In the genomic region with DNA sequence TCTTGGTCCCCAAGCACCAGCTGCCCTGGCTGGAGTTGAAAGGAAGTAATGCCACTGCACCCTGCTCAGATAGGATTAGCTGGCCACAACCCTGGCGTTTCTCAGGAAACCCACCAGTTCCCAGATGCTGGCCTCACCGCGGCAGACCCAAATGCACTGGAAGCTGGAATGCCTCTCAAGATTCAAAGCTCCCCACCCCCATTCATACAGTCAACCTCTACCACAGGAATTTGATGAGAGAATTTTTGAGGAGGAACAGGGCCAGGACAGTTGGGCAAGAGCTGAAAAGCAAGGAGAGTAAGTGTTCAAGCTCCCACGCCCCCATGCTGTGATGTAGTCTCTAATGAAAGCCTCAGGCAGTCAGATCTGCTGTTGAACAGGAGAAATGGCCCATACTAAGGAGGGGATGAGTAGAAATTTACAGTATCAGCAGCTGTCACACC, we compare ENCODE assay signal across 9 mouse cellular contexts. TPM values are rescaled to one million over a fixed set of nuclear protein-coding genes. Genes with fewer than 3 reads are reported as not detected.
A peak's percentile ranks its signal among the peaks of the same experiment; 100 is the strongest.
DNase-seq lines count a peak whose midpoint lies in the region; ATAC-seq and TF ChIP-seq lines count a peak whose summit lies in the region.
"Had no signal": no experiment of that assay in that cellular context is flagged by ENCODE, and none has a peak within 500 bp of the region (broad histone marks: within the 10 kb centered on the region; RNA-seq: fewer than 3 reads in every experiment).

No protein-coding gene starts in this region.

- no peak overlapping the region for H3K9ac ChIP-seq in kidney, embryonic 15.5 days
- no peak overlapping the region for H3K9ac ChIP-seq in kidney, embryonic 16.5 days (replicated peaks; ENCODE audit: low read length)
- peak overlapping the region; percentile 63; the same call in 1 of the 2 replicates for H3K9ac ChIP-seq in hindbrain, embryonic 14.5 days
- no peak overlapping the region for H3K9ac ChIP-seq in midbrain, embryonic 13.5 days (replicated peaks)
- H3K9ac ChIP-seq: liver, embryonic 14.5 days had no signal

- H3K4me3 ChIP-seq in kidney, embryonic 15.5 days (replicated peaks) = no peak overlapping the region
- no peak overlapping the region for H3K4me3 ChIP-seq in kidney, embryonic 16.5 days (ENCODE audit: low read length)
- H3K4me3 ChIP-seq in hindbrain, embryonic 14.5 days (replicated peaks; ENCODE audit: low read length) = no peak overlapping the region
- H3K4me3 ChIP-seq in midbrain, embryonic 13.5 days (replicated peaks) = no peak overlapping the region

- H3K27me3 ChIP-seq in kidney, embryonic 15.5 days = peaks cover 10% of the 10 kb centered on the region
- H3K27me3 ChIP-seq in kidney, embryonic 16.5 days (ENCODE audit: insufficient read depth, low read length) = no peaks in the 10 kb centered on the region
- H3K27me3 ChIP-seq in hindbrain, embryonic 14.5 days (ENCODE audit: control insufficient read depth, insufficient read depth, low read length) = no peaks in the 10 kb centered on the region
- H3K27me3 ChIP-seq in midbrain, embryonic 13.5 days = no peaks in the 10 kb centered on the region

- no peak overlapping the region for H3K27ac ChIP-seq in kidney, embryonic 15.5 days
- no peak overlapping the region for H3K27ac ChIP-seq in kidney, embryonic 16.5 days (ENCODE audit: low read length)
- H3K27ac ChIP-seq in hindbrain, embryonic 14.5 days = no peak overlapping the region
- H3K27ac ChIP-seq in midbrain, embryonic 13.5 days = no peak overlapping the region
- H3K27ac ChIP-seq: liver, embryonic 14.5 days had no signal

- peaks cover 12% of the 10 kb centered on the region for H3K4me1 ChIP-seq in kidney, embryonic 15.5 days
- peaks cover 6% of the 10 kb centered on the region; the same call in 1 of the 2 replicates for H3K4me1 ChIP-seq in kidney, embryonic 16.5 days (ENCODE audit: insufficient read depth, low read length)
- H3K4me1 ChIP-seq in hindbrain, embryonic 14.5 days (replicated peaks; ENCODE audit: control insufficient read depth, insufficient read depth, low read length) = peaks cover 12% of the 10 kb centered on the region
- H3K4me1 ChIP-seq in midbrain, embryonic 13.5 days (replicated peaks) = peaks cover 16% of the 10 kb centered on the region

- H3K4me2 ChIP-seq in kidney, embryonic 15.5 days = 0 out of 2 replicates have a peak overlapping the region, but pooled peaks have one; percentile 72
- no peak overlapping the region for H3K4me2 ChIP-seq in kidney, embryonic 16.5 days (replicated peaks; ENCODE audit: low read depth, low read length)
- H3K4me2 ChIP-seq in hindbrain, embryonic 14.5 days (replicated peaks) = peak overlapping the region; percentile 57; the same call in 1 of the 2 replicates
- peak overlapping the region; percentile 52; the same call in 1 of the 2 replicates for H3K4me2 ChIP-seq in midbrain, embryonic 13.5 days (replicated peaks)

- TF ChIP-seq POLR2A in brain, embryonic 14.5 days (IDR thresholded peaks at IDR 0.05; ENCODE audit: borderline replicate concordance, extremely low read depth, insufficient read depth, insufficient read length, poor library complexity, severe bottlenecking) = no peak

- 33% methylated on average over 4 of the region's 4 CpGs for WGBS in kidney, embryonic 15.5 days
- 35% methylated on average over 4 of the region's 4 CpGs for WGBS in kidney, embryonic 16.5 days
- 31% methylated on average over 4 of the region's 4 CpGs for WGBS in hindbrain, embryonic 14.5 days
- 25% methylated on average over 4 of the region's 4 CpGs for WGBS in midbrain, embryonic 13.5 days

- no peaks in the 10 kb centered on the region for H3K9me3 ChIP-seq in kidney, embryonic 15.5 days (replicated peaks)
- no peaks in the 10 kb centered on the region for H3K9me3 ChIP-seq in kidney, embryonic 16.5 days (ENCODE audit: low read length)
- H3K9me3 ChIP-seq in hindbrain, embryonic 14.5 days (ENCODE audit: control insufficient read depth, low read length) = no peaks in the 10 kb centered on the region
- H3K9me3 ChIP-seq in midbrain, embryonic 13.5 days = no peaks in the 10 kb centered on the region

- ATAC-seq in kidney, embryonic 15.5 days (replicated peaks; ENCODE audit: low FRiP score) = no peak
- no peak for ATAC-seq in kidney, embryonic 16.5 days (ENCODE audit: low FRiP score, low TSS enrichment)
- no peak for ATAC-seq in hindbrain, embryonic 14.5 days (ENCODE audit: low FRiP score)
- ATAC-seq in midbrain, embryonic 13.5 days = no peak

- DNase-seq in brain, embryonic 14.5 days (ENCODE audit: low read depth) = peak; percentile 44
- no peak for DNase-seq in hindbrain, embryonic 14.5 days (ENCODE audit: low spot score)
- no peak for DNase-seq in adrenal gland, postnatal 4 days (ENCODE audit: low spot score in 2 of 2)
- DNase-seq in kidney, adult 8-10 months = no peak
- no peak for DNase-seq in thymus, postnatal 36 days

- TF ChIP-seq CTCF in brain, embryonic 14.5 days (IDR thresholded peaks at IDR 0.05; ENCODE audit: borderline replicate concordance, extremely low read depth, insufficient read depth, insufficient read length) = no peak

- no peaks in the 10 kb centered on the region for H3K36me3 ChIP-seq in kidney, embryonic 15.5 days
- no peaks in the 10 kb centered on the region for H3K36me3 ChIP-seq in kidney, embryonic 16.5 days (ENCODE audit: insufficient read depth, low read length)
- H3K36me3 ChIP-seq in hindbrain, embryonic 14.5 days (replicated peaks; ENCODE audit: control insufficient read depth, insufficient read depth) = no peaks in the 10 kb centered on the region
- no peaks in the 10 kb centered on the region for H3K36me3 ChIP-seq in midbrain, embryonic 13.5 days

RNA-seq across cellular contexts. Expression of a gene that starts 9.8 kb away (rescaled TPM):
- 174 and 181 TPM in 2 replicates for polyA plus RNA-seq in kidney, embryonic 15.5 days (2015; fragmentation: Nextera tagmentation; extraction: Ambion mirVana)
- polyA plus RNA-seq in kidney, embryonic 16.5 days (2015; fragmentation: Nextera tagmentation; extraction: Ambion mirVana) = 192 and 196 TPM in 2 replicates
- 118 and 126 TPM in 2 replicates for polyA plus RNA-seq in brain, embryonic 14.5 days (2012; rRNA removed)
- 139 and 147 TPM in 2 replicates for polyA plus RNA-seq in hindbrain, embryonic 14.5 days (2014; fragmentation: Nextera tagmentation; extraction: Ambion mirVana)
- polyA plus RNA-seq in midbrain, embryonic 13.5 days (2015; fragmentation: Nextera tagmentation; extraction: Ambion mirVana) = 136 and 141 TPM in 2 replicates
- 100 to 1,000 TPM; 129 TPM for total RNA-seq in adrenal gland, postnatal 4 days (2021)

RNA-seq across cellular contexts. Expression of a gene that starts 37.9 kb away (rescaled TPM):
- not detected in 2 replicates for polyA plus RNA-seq in kidney, embryonic 15.5 days (2015; fragmentation: Nextera tagmentation; extraction: Ambion mirVana)
- polyA plus RNA-seq in kidney, embryonic 16.5 days (2015; fragmentation: Nextera tagmentation; extraction: Ambion mirVana) = not detected in 2 replicates
- polyA plus RNA-seq in brain, embryonic 14.5 days (2012; rRNA removed) = 0.09 and 0.19 TPM in 2 replicates
- polyA plus RNA-seq in hindbrain, embryonic 14.5 days (2014; fragmentation: Nextera tagmentation; extraction: Ambion mirVana) = 0.09 and 0.15 TPM in 2 replicates
- not detected in 2 replicates for polyA plus RNA-seq in midbrain, embryonic 13.5 days (2015; fragmentation: Nextera tagmentation; extraction: Ambion mirVana)
- total RNA-seq in adrenal gland, postnatal 4 days (2021) = under 1 TPM in 1 of 2 experiments, not detected in 1; 0.14 TPM
- polyA plus RNA-seq: liver, embryonic 14.5 days had no signal

RNA-seq across cellular contexts. Expression of a gene that starts 38.0 kb away (rescaled TPM):
- polyA plus RNA-seq in kidney, embryonic 15.5 days (2015; fragmentation: Nextera tagmentation; extraction: Ambion mirVana) = 0.37 and 0.77 TPM in 2 replicates
- polyA plus RNA-seq in kidney, embryonic 16.5 days (2015; fragmentation: Nextera tagmentation; extraction: Ambion mirVana) = 0.21 and 0.34 TPM in 2 replicates
- 5.7 and 7.6 TPM in 2 replicates for polyA plus RNA-seq in brain, embryonic 14.5 days (2012; rRNA removed)
- 3.8 and 4.6 TPM in 2 replicates for polyA plus RNA-seq in hindbrain, embryonic 14.5 days (2014; fragmentation: Nextera tagmentation; extraction: Ambion mirVana)
- 3.7 and 3.8 TPM in 2 replicates for polyA plus RNA-seq in midbrain, embryonic 13.5 days (2015; fragmentation: Nextera tagmentation; extraction: Ambion mirVana)
- 1 to 10 TPM in 1 of 2 experiments, under 1 TPM in 1; 0.79 to 1.1 TPM for total RNA-seq in adrenal gland, postnatal 4 days (2021)

RNA-seq across cellular contexts. Expression of a gene that starts 43.5 kb away (rescaled TPM):
- 10.6 and 13.0 TPM in 2 replicates for polyA plus RNA-seq in kidney, embryonic 15.5 days (2015; fragmentation: Nextera tagmentation; extraction: Ambion mirVana)
- 10.1 and 11.4 TPM in 2 replicates for polyA plus RNA-seq in kidney, embryonic 16.5 days (2015; fragmentation: Nextera tagmentation; extraction: Ambion mirVana)
- polyA plus RNA-seq in brain, embryonic 14.5 days (2012; rRNA removed) = 76.5 and 94.6 TPM in 2 replicates
- 18.0 and 19.2 TPM in 2 replicates for polyA plus RNA-seq in hindbrain, embryonic 14.5 days (2014; fragmentation: Nextera tagmentation; extraction: Ambion mirVana)
- 19.8 and 20.6 TPM in 2 replicates for polyA plus RNA-seq in midbrain, embryonic 13.5 days (2015; fragmentation: Nextera tagmentation; extraction: Ambion mirVana)
- total RNA-seq in adrenal gland, postnatal 4 days (2021) = 10 to 100 TPM; 40.4 to 42.5 TPM
